Mouse (Mus musculus) liver, adult 10 weeks (tissue): ENCODE data around the gene Pign. TPM values are rescaled to one million over a fixed set of nuclear protein-coding genes. Genes with fewer than 3 reads are reported as not detected.

Experiments
- polyA plus RNA-seq: library from polyadenylated mRNA; stranded (reverse); fragments of 350-450 nt; fragmentation: Illumina TruSeq; extraction: RNeasy Lipid Tissue Mini Kit (QIAGEN cat#74804); gene quantifications from one replicate; pipeline ENCODE4 v1.2.3, GENCODE M21; 2014; ENCODE audit warnings: low read depth, low replicate concordance

Pign gene
- polyA plus RNA-seq = 14.1 TPM

GRCm38 (mm10) chr1:105663171-105663961, at the start of gene Pign, which contains the start of gene Relch:
TSS of gene Pign (minus strand) at chr1:105663677.
TSS of gene Relch (plus strand) at chr1:105663861.

Other genes with a start within 250 kb of the Pign start
- 29.8 TPM for gene Relch, start 184 bp upstream of the Pign start, polyA plus RNA-seq
- 0.74 TPM for gene Tnfrsf11a, start 117.0 kb upstream of the Pign start, polyA plus RNA-seq